Mouse (Mus musculus): Measurements from ENCODE around the gene Ndufaf2. TPM values are rescaled to one million over a fixed set of nuclear protein-coding genes. Genes with fewer than 3 reads are reported as not detected.

Ndufaf2 gene
- polyA plus RNA-seq (2014; fragmentation: Nextera tagmentation; extraction: Ambion mirVana), result 64.1 and 65.3 TPM in 2 replicates

DNA sequence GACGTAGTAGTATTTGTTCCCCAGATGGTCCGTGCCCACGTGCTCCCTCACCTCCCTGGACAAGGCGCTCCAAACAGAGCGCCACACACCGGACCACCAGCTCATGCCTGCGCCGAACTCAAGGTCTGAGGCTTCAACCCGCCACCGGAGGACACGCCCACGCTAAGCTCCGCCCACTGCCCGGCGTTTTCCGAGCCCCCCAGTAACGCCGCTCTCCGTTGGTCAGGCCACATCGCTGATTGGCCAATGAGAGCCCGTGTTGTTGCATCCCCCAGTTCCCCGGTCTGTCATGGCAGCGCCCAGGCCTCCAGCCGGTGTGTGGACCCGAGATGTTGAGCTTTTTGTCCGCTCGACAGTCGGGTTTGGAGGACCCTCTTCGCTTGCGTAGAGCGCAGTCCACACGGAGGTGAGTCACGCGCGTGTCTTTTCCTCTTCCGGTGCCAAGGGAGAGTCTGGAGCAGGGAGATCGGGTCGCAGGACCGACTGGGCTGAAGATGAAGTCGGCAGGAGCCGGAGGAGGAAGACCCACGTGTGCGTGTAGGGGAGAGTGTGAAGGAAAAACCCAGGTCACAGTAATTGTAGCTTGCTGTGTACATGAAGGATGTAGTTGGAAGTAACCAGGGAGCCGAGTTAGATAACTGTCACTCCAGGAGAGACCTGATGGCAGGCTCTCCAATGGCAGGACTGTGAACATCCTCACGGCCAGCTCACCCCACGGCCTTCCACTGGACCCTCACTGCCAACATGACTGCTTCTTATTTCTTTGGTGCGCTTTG, at the start of gene Ndufaf2, which contains the start of gene Ercc8:
TSS of gene Ndufaf2 (minus strand) at position 159 of the 776 bp plus-strand sequence.
TSS of gene Ercc8 (plus strand) at position 267 of the 776 bp plus-strand sequence.
- Histone ChIP-seq H3K36me3 (ENCODE audit: control insufficient read depth, insufficient read depth, low read length) (no peaks in the 10 kb centered on the region), H3K4me2 (peak within 1 kb of the TSS; percentile 89), H3K27ac (ENCODE audit: low read depth, low read length) (no peak within 1 kb of the TSS), H3K27me3 (ENCODE audit: control insufficient read depth, insufficient read depth, low read length) (no peaks in the 10 kb centered on the region), H3K9ac (ENCODE audit: low read depth, low read length) (peak within 1 kb of the TSS; percentile 78), H3K9me3 (replicated peaks; ENCODE audit: control insufficient read depth, low read length) (no peaks in the 10 kb centered on the region), H3K4me1 (ENCODE audit: control insufficient read depth, insufficient read depth, low read length) (peaks cover 8% of the 10 kb centered on the region), H3K4me3 (ENCODE audit: low read depth, low read length) (peak within 1 kb of the TSS; percentile 97)
- ATAC-seq (replicated peaks; ENCODE audit: insufficient number of reproducible peaks, low FRiP score, low TSS enrichment), result peak; percentile 96
- under 1% methylated on average over 47 of the region's 47 CpGs for WGBS (ENCODE audit: insufficient replicate concordance)

- WGBS (ENCODE audit: insufficient replicate concordance), result 71% methylated on average over 5 of the region's 5 CpGs
- Histone ChIP-seq H3K27me3 (ENCODE audit: control insufficient read depth, insufficient read depth, low read length) (peaks cover 6% of the 10 kb centered on the region), H3K4me3 (ENCODE audit: low read depth, low read length) (no peak overlapping the region), H3K9me3 (replicated peaks; ENCODE audit: control insufficient read depth, low read length) (no peaks in the 10 kb centered on the region), H3K36me3 (ENCODE audit: control insufficient read depth, insufficient read depth, low read length) (no peaks in the 10 kb centered on the region), H3K4me1 (ENCODE audit: control insufficient read depth, insufficient read depth, low read length) (no peaks in the 10 kb centered on the region), H3K4me2 (no peak overlapping the region), H3K27ac (ENCODE audit: low read depth, low read length) (no peak overlapping the region), H3K9ac (ENCODE audit: low read depth, low read length) (no peak overlapping the region)
- no peak for ATAC-seq (replicated peaks; ENCODE audit: insufficient number of reproducible peaks, low FRiP score, low TSS enrichment)
Observed at GRCm38 (mm10) chr13:108208090-108208489, 49.7 kb upstream of the Ndufaf2 start.

GRCm38 (mm10) chr13:108207447-108207846, 49.0 kb upstream of the Ndufaf2 start:
- no peaks in the 10 kb centered on the region for H3K9me3 ChIP-seq (replicated peaks; ENCODE audit: control insufficient read depth, low read length)
- no peak overlapping the region for H3K27ac ChIP-seq (ENCODE audit: low read depth, low read length)
- H3K9ac ChIP-seq (ENCODE audit: low read depth, low read length), result no peak overlapping the region
- no peak overlapping the region for H3K4me2 ChIP-seq
- H3K36me3 ChIP-seq (ENCODE audit: control insufficient read depth, insufficient read depth, low read length), result no peaks in the 10 kb centered on the region
- no peak for ATAC-seq (replicated peaks; ENCODE audit: insufficient number of reproducible peaks, low FRiP score, low TSS enrichment)
- 83% methylated on average over 2 of the region's 2 CpGs for WGBS (ENCODE audit: insufficient replicate concordance)
- no peaks in the 10 kb centered on the region for H3K4me1 ChIP-seq (ENCODE audit: control insufficient read depth, insufficient read depth, low read length)
- H3K4me3 ChIP-seq (ENCODE audit: low read depth, low read length), result no peak overlapping the region
- H3K27me3 ChIP-seq (ENCODE audit: control insufficient read depth, insufficient read depth, low read length), result peaks cover 5% of the 10 kb centered on the region

- H3K4me3 ChIP-seq (ENCODE audit: low read depth, low read length), result no peak overlapping the region
- H3K4me1 ChIP-seq (ENCODE audit: control insufficient read depth, insufficient read depth, low read length), result no peaks in the 10 kb centered on the region
- no peak for ATAC-seq (replicated peaks; ENCODE audit: insufficient number of reproducible peaks, low FRiP score, low TSS enrichment)
- no peaks in the 10 kb centered on the region for H3K27me3 ChIP-seq (ENCODE audit: control insufficient read depth, insufficient read depth, low read length)
- H3K9me3 ChIP-seq (replicated peaks; ENCODE audit: control insufficient read depth, low read length), result no peaks in the 10 kb centered on the region
- H3K4me2 ChIP-seq, result no peak overlapping the region
- no peaks in the 10 kb centered on the region for H3K36me3 ChIP-seq (ENCODE audit: control insufficient read depth, insufficient read depth, low read length)
- H3K9ac ChIP-seq (ENCODE audit: low read depth, low read length), result no peak overlapping the region
- no peak overlapping the region for H3K27ac ChIP-seq (ENCODE audit: low read depth, low read length)
- 84% methylated on average over 3 of the region's 3 CpGs for WGBS (ENCODE audit: insufficient replicate concordance)
Observed at GRCm38 (mm10) chr13:108204857-108205256, 46.4 kb upstream of the Ndufaf2 start.

DNA sequence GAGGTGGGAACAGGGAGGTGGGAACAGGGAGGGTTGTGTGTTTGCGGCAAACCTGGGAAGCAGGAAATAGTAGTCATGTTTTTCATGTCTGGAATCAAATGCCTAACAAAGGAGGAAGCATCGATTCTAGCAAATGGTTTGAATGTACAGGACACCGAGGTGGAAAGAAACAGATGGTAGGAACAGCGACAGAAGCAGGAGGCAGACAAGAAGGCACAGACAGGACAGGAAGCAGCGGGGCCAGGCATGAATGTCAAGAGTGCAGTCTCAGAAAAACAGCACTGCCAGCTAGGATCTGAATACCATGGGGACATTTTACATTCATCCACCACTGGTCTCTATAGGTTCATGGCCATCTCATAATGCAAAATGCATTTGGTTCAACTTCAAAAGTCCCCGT, 37.1 kb upstream of the Ndufaf2 start:
- WGBS (ENCODE audit: insufficient replicate concordance), result 79% methylated on average over 6 of the region's 6 CpGs
- H3K36me3 ChIP-seq (ENCODE audit: control insufficient read depth, insufficient read depth, low read length), result no peaks in the 10 kb centered on the region; the same call in 1 of the 2 replicates
- no peak overlapping the region for H3K4me3 ChIP-seq (ENCODE audit: low read depth, low read length)
- H3K4me2 ChIP-seq, result no peak overlapping the region
- no peaks in the 10 kb centered on the region for H3K27me3 ChIP-seq (ENCODE audit: control insufficient read depth, insufficient read depth, low read length)
- no peaks in the 10 kb centered on the region for H3K4me1 ChIP-seq (ENCODE audit: control insufficient read depth, insufficient read depth, low read length)
- no peak overlapping the region for H3K27ac ChIP-seq (ENCODE audit: low read depth, low read length)
- no peak overlapping the region for H3K9ac ChIP-seq (ENCODE audit: low read depth, low read length)
- H3K9me3 ChIP-seq (replicated peaks; ENCODE audit: control insufficient read depth, low read length), result no peaks in the 10 kb centered on the region
- no peak for ATAC-seq (replicated peaks; ENCODE audit: insufficient number of reproducible peaks, low FRiP score, low TSS enrichment)

DNA sequence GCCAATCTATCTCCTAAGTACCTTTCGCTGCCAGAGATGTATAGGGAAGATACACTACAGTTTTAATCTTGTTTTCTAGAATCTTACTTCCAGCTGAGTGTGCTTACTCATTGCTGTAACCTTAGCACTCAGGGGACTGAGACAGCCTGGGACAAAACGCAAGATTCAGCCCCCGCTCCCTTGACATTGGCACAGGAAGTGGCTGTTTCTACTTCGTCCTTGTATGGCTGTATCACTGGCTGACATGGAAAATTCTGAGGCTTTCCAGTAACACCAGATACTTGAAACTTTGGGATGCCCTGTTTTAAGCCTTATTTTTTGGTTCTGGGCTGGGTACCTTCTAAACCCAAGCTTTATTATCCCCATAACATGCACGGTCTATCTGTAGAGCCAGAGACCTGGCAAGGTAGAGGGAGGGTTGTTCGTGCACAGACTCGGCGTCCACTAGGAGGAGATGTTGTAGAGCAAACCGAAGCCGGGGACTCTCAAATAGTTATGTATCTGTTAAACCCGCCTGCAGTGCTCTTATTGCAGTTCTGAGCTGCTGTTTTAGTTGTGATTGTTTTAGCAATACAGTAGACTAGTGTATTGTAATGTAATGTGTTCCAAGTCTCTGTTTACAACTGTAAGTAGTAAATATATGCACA, 32.8 kb upstream of the Ndufaf2 start:
- Histone ChIP-seq H3K27me3 (ENCODE audit: control insufficient read depth, insufficient read depth, low read length) (no peaks in the 10 kb centered on the region), H3K4me2 (no peak overlapping the region), H3K27ac (ENCODE audit: low read depth, low read length) (no peak overlapping the region), H3K9me3 (replicated peaks; ENCODE audit: control insufficient read depth, low read length) (no peaks in the 10 kb centered on the region), H3K9ac (ENCODE audit: low read depth, low read length) (no peak overlapping the region), H3K4me1 (ENCODE audit: control insufficient read depth, insufficient read depth, low read length) (no peaks in the 10 kb centered on the region), H3K36me3 (ENCODE audit: control insufficient read depth, insufficient read depth, low read length) (no peaks in the 10 kb centered on the region; the same call in 1 of the 2 replicates), H3K4me3 (ENCODE audit: low read depth, low read length) (no peak overlapping the region)
- ATAC-seq (replicated peaks; ENCODE audit: insufficient number of reproducible peaks, low FRiP score, low TSS enrichment), result no peak
- WGBS (ENCODE audit: insufficient replicate concordance), result 55% methylated on average over 11 of the region's 11 CpGs

- WGBS (ENCODE audit: insufficient replicate concordance), result 93% methylated on average over 4 of the region's 4 CpGs
- Histone ChIP-seq H3K9me3 (replicated peaks; ENCODE audit: control insufficient read depth, low read length) (no peaks in the 10 kb centered on the region), H3K4me1 (ENCODE audit: control insufficient read depth, insufficient read depth, low read length) (no peaks in the 10 kb centered on the region), H3K4me3 (ENCODE audit: low read depth, low read length) (no peak overlapping the region), H3K4me2 (no peak overlapping the region), H3K27me3 (ENCODE audit: control insufficient read depth, insufficient read depth, low read length) (no peaks in the 10 kb centered on the region), H3K27ac (ENCODE audit: low read depth, low read length) (no peak overlapping the region), H3K9ac (ENCODE audit: low read depth, low read length) (no peak overlapping the region), H3K36me3 (ENCODE audit: control insufficient read depth, insufficient read depth, low read length) (peaks cover 8% of the 10 kb centered on the region)
- ATAC-seq (replicated peaks; ENCODE audit: insufficient number of reproducible peaks, low FRiP score, low TSS enrichment), result no peak
Observed at GRCm38 (mm10) chr13:108187994-108188393, 29.6 kb upstream of the Ndufaf2 start.

DNA sequence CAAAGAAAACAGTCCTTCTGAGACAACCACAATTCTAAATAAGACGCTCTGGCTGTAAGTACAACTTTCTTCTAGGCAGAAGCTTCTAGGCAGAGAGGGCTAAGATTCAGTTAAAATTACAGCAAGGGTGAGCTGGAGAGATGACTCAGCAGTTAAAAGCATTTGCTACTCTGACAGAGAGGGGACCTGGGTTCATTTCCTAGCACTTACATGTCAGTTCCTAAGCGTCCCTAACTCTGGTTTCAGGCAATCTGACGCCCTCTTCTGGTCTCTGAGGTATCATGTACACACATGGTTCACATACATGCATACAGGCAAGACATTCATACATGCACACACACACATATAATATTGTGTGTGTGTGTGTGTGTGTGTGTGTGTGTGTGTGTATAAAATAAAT, 27.1 kb upstream of the Ndufaf2 start:
- no peak overlapping the region for H3K4me2 ChIP-seq
- no peak overlapping the region for H3K4me3 ChIP-seq (ENCODE audit: low read depth, low read length)
- peaks cover 8% of the 10 kb centered on the region for H3K36me3 ChIP-seq (ENCODE audit: control insufficient read depth, insufficient read depth, low read length)
- ATAC-seq (replicated peaks; ENCODE audit: insufficient number of reproducible peaks, low FRiP score, low TSS enrichment), result no peak
- no peak overlapping the region for H3K27ac ChIP-seq (ENCODE audit: low read depth, low read length)
- H3K27me3 ChIP-seq (ENCODE audit: control insufficient read depth, insufficient read depth, low read length), result no peaks in the 10 kb centered on the region
- no peaks in the 10 kb centered on the region for H3K9me3 ChIP-seq (replicated peaks; ENCODE audit: control insufficient read depth, low read length)
- no peak overlapping the region for H3K9ac ChIP-seq (ENCODE audit: low read depth, low read length)
- WGBS (ENCODE audit: insufficient replicate concordance), result 81% methylated on average over 3 of the region's 3 CpGs
- no peaks in the 10 kb centered on the region for H3K4me1 ChIP-seq (ENCODE audit: control insufficient read depth, insufficient read depth, low read length)

Data from heart, embryonic 11.5 days (tissue).